Mouse (Mus musculus) spleen, postnatal 4 days (tissue): ENCODE results near the gene Cyth2.

Source experiments
- DNase-seq, 2 experiments: peaks; one replicate each; pipeline ENCODE4 v3.0.0; 2022; ENCODE audit warnings: low spot score in 2 of 2

Gene Cyth2

DNA sequence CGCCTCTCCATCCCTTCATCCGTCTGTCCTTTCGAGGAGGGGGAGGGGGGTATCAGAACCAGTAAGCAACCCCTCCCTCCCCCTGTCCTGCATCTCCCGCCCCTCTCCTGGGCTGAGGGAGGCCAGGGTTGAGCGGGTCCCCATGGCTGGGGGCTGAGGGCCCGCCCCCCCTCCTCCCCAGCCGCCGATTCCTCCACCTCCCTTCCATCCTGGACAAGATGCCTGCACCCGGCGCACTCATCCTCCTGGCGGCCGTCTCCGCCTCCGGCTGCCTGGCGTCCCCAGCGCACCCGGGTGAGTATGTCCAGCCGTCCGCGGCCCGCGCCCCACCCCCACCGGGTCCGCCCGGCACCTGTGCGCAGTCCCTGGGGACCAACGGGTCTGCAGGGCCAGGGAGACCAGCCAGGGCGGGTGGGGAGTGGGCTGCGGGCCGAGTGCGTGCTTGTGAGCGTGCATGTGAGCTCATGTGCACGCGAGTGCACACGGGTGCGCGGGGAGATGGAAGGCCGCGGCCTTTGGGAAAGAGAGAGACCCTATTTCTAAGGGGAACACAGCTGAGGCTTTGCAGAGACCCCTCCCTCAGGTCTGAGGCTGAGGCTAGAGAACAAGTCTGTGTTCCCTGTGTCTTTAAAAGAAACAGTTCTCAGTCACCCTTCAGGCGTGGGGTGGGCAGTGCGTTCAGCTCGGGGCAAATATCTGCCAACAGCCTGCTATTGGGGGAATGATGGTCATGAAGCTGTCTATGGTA lies 28.8 kb downstream of the Cyth2 start:
- no peak for DNase-seq

DNA sequence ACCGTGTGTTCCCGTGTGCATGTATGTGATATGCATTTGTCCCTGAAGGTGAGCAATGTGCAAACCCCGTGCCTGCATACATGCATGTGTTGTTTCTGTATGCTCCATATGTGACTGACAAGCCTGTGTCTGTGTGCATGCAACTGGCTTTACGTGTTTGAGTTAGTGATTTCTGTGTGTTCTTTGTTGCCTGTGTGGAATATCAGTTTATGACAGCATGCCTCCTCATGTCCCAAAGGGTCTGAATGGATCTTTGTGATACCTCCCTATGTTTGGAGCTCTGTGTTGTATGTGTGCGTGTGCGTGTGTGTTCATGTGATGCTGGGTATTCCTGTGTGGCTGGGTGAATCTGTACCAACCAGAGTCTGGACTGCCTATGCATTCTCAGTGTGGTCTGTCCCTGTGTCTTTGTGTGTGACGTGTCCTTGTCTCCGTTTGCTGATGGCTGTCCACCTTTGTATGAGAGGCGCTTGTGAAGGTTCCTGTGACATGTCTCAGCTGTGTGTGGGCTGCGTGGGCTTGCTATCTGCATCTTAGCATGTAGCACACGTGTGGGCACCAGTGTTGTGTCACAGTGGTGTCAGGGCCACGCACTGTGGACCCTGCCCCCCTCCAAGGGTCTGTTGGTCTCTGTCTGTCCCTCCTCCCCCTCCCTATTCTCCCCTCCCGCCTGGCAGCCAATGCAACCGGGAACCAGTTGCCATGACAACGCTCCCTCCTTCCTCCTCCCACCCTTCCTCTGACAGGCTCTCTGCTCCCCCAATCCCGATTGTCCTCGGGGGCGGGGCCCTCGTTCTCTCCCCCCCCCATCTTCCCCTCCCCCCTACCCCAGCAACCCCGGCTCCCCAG lies 29.6 kb downstream of the Cyth2 start, which contains the start of gene Sult2b1:
Gene Sult2b1, minus strand, starts transcription at position 146 of the 849 bp plus-strand sequence.
- DNase-seq = no peak

DNA sequence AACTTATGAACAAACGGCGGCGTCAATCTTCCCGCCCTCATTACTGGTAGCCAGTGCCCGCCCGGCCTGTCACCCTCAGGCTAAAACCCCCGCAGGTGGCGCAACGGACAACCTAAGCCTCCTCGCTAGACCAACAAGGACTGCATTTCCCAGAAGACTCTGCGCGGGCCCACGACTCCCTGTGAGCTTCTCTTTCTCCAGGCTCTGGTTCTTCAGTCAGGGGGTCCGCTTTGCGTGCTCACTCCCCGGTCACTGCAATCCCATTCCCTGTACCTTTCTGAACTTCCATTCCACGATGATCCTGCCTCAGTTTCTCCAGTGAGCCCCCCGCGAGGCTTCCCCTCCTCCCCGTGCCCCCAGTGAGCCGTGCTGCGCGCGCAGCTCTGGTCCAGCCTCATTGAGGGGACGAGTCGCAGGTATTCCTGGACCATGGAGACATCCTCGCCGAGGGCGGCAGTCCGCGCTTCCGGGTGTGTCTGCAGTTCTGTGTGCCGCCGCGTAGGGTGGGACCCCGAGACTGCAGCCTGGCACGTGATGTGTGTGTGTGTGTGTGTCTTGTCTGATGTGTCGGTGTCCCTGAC lies 30.8 kb downstream of the Cyth2 start, which contains the start of gene Lmtk3:
Gene Lmtk3, plus strand, starts transcription at position 228 of the 581 bp plus-strand sequence.
- peak in 1 of 2 experiments; percentile 45 for DNase-seq

DNA sequence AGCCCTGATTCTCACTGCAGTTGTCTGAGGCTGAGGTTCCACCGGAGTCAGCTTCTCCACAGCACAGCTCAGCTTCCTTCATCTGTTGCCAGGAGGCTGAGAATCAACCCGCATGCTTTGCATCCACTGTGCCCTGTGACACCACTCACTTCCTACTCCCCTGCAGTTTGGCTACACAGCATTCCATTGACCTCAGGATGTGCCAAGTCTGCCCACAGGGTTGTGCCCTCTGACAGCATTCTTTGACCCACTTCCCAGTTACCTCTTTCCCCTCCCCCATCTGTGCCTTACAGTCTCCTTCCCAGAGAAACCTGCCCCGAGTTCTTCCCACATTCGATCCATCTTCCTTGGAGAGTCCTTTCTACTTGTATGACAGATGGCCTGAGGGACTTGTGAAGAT lies 32.1 kb downstream of the Cyth2 start:
- no peak for DNase-seq

DNA sequence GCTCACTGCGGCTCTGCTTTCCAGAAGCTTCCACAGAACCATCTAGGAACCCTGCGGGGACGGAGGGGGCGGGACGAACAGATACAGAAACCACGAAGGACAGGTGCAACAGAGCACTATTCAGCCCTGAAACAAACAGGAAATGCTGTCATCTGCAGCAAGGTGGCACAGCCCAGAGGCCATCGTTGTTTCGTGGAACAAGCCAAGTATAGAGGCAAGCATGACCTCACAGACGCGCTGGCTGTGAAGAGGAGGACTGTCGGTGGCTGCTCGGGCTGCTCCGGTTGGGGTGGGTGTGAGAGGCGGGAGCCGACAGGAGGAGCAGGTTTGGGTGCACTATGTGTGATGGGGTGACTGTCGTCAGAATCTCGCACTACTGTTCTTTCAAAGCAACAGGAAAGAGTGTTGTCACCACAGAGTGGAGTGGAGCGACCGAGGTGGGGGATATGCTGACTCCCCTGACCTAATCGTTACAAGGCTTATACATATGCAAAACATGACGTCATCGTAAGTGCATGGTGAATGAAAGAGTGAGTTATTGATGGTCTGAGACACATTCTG lies 35.2 kb downstream of the Cyth2 start:
- DNase-seq = no peak

DNA sequence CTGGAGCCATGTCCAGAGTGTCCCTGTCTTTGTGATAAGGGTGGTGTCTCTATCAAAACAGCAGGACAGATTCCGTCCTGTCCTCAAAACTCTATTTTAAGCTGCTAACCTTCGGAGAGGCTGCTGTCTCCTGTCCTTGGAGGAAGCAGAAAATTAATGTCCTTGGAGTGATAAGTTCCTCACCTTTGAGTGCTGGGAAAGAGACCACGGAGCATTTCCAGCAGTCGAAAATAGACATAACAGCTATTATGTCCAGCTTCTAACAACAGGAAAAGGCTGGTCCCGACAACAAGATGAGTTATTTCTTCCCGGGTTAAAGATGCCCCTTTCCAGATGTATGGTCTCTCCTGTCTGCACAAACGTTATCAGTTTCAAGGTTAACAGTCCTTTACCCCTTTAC lies 39.1 kb downstream of the Cyth2 start:
- DNase-seq = no peak

DNA sequence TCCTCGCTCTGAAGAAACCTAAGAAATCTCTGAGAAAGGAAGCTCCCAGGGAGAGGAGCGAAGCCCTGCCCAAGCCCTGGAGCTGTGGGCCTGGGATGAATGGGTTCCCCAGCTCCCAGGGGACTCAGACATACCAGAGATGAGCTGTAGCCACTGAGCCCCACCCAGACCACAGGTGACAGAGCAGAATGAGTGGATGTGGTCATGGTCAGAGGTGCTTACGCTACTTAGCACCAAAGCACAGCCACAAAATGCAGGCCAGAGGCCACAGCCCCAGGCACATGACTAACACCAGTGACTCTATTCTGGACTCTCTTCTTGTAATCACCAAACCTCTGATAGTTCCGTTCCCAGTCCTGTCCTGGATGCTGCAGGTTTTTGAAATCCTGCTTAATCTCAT lies 43.3 kb downstream of the Cyth2 start:
- no peak for DNase-seq

DNA sequence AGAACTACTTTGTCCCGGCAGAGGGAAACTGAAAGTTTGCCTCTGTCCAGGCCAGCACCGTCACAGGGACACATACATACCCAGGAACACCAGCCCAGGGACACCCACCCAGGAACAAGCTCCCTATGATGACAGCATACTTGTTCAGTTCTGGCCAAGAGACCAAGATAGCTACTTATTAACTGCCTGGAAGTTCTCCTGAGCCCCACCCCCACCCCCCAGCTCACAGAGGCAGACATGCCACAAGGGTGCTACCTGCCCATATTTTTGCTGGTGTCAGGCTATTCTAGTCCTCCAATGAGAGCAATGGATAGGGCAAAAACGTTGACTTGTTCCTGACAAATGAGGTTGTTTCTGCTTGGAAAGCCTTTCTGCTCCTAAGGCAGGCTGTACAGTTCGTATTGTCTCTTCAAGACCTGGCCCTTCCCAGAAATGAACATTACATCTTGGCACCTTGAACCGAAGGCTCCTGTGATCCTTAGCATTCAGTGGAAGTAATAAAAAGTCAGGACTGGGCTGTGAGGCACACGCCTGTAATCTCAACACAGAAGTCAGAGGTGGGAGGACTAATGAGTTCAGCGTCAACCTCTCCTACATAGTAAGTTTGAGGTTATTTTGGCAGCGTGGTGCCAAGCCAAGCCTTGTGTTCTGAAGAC lies 43.8 kb downstream of the Cyth2 start:
- no peak for DNase-seq

DNA sequence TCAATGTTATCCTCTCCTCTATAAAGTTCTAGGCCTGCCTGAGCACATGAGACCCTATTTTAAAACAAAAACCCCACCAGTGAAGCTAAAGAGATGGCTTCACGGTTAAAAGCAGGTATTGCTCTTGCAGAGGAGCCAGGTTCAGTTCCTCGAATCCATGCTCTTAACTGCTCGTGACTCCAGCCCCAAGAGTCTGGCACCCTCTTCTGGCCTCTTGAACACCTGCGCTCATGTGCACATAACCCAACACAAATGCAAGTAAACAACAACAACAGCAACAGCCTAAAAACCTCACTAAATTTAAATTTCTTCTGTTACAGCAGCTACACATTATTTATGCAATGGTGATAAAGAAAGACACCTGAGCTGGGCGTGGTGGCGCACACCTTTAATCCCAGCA lies 46.9 kb downstream of the Cyth2 start:
- no peak for DNase-seq

DNA sequence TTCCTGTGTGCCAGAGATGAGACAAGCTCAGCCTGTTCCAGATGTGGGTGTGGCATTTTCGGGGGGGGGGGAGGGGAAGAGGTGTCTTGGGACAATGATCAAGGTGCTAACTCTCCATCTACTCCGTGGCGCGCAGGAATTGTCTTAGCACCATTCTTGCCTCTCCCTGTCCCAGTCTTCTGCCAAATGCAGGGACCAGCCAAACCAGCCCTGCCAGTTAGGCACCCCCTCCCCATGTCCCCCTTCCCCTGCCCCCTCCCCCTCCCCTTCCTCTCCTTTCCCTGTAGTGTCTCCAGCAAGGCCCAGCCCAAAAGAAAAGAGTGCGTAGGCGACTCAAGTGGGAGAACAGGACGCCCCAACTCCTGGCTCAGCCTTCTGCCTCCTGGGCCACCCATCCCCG lies 47.6 kb downstream of the Cyth2 start:
- no peak for DNase-seq

DNA sequence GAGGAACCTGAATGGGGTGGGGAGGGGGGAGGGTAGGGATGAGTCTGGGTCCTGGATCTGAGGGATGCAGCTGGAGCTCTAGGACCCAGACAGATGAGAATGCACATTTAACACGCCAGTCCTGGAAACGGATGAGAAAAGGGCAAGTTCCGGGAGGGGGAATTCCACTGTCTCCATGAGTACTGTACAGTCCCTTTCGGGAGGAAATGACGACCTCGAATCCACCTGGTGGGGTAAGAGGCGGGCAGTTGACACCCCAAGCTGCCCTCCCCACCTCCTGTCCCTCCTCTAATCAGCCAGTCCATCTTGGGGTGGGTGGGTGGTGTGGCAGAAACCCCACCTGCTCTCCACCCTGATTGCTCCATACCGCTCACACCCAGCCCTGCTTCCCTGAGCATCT lies 48.4 kb downstream of the Cyth2 start:
- no peak for DNase-seq

DNA sequence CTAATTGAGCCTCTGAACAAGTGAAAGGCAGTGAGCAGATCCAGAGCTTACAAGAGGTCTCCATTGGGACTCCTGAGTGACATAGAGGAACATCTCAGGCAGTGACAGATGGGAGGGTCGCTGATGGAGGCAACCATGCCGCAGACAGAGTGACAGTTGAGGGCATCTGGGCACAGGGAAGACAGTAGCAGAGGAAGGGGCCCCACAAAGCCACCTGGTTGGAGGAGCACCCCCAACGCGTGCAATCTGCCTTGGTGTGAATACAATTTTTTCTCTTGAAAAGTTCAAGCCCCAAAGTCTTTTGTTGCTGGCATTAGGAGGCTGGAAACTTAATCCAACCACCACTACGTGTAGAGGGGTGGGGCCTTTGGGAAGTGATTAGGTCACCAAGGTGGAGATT lies 54.2 kb downstream of the Cyth2 start:
- DNase-seq = no peak

DNA sequence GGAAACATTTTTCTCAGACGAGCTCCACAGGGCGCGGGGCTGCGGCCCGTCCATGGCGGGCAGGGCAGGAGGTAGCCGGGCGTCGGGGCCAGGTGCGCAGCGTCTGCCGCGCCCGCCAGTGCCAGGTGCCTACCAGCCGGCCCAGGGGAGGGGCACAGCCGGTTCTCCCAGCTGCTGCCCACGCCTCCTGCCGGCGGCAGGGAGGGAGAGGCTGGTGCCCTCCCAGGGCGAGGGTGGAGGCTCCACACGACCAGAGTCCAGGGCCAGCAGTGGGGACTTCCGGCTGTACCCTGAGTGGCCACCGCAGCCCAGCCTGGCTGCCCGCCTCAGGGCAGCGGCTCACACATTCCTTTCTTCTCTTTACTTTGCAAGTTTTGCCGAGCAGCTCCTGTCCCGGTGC lies 55.0 kb downstream of the Cyth2 start:
- DNase-seq = no peak
